Mouse (Mus musculus): Measurements from ENCODE around the gene Lrrc8b. TPM values are rescaled to one million over a fixed set of nuclear protein-coding genes. Genes with fewer than 3 reads are reported as not detected.

Lrrc8b gene
- polyA plus RNA-seq, 1 experiment, result 14.0 TPM

DNA sequence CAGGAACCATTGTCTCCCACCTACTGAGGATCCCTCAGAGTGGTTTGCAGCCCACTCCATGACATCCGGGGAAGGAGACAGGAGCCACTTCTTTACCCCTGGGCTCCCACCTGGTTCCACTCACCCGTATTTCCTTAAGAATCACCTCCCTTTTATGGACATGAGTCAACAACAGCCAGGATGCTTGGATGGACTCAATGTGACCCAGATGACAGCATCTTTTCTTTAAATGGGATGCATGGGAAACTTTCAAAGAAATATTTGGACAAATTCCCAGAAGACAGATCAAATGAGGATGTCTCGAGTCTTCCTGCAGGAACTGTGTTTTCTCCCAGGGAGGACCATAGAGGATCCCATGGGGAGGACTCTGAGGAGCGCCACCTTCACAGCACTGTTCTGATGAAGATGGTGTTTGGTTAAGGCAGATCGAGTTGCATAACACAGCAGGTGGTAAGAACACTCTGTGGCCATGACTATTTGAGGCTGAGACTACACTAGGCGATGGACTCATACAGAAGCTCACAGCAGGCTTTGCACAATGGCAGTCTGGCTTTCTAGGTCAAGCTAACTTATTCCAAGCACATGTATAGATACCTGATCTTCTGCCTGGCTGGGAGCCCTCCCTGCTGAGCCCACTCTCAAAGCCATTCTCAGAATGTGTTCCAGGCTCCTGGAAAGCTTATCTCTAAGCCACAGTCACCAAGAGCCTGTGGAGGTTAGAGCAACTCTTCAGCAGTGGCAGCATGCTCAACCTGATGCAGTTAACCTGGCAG lies 4.9 kb upstream of the Lrrc8b start:
- Histone ChIP-seq H3K9me3 (replicated peaks; ENCODE audit: control insufficient read depth, insufficient read depth, low read length, poor library complexity, severe bottlenecking) (no peaks in the 10 kb centered on the region), H3K27me3 (ENCODE audit: control insufficient read depth, insufficient read depth, low read length, poor library complexity, severe bottlenecking) (no peaks in the 10 kb centered on the region), H3K4me3 (ENCODE audit: low read depth, low read length) (no peak overlapping the region), H3K4me1 (ENCODE audit: control insufficient read depth, insufficient read depth, low read length) (no peaks in the 10 kb centered on the region), H3K27ac (ENCODE audit: insufficient read depth, low read length) (no peak overlapping the region), H3K9ac (ENCODE audit: low read depth, poor library complexity, severe bottlenecking) (no peak overlapping the region), H3K36me3 (ENCODE audit: control insufficient read depth, insufficient read depth, low read length, poor library complexity, severe bottlenecking) (no peaks in the 10 kb centered on the region)
- TF ChIP-seq EP300 (IDR thresholded peaks at IDR 0.05; ENCODE audit: insufficient read depth, low read depth, low read length) (no peak), POLR2A (IDR thresholded peaks at IDR 0.05; ENCODE audit: insufficient read depth, low read length) (no peak), CTCF (IDR thresholded peaks at IDR 0.05; ENCODE audit: low read depth, low read length) (no peak)

DNA sequence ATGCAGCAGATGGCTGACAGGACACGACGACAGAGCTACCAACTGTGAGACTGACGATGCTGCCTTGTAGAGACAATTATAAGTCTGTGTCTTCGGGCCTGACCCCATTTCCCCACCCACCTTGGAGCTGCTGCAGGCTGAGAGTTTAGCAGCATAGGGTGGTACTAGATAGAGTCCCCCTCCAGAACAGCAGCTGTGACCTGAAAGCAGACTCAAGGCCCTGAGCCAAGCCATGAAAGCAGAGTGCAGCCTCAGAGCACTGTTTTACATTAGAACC lies 4.3 kb upstream of the Lrrc8b start:
- TF ChIP-seq POLR2A (IDR thresholded peaks at IDR 0.05; ENCODE audit: insufficient read depth, low read length), result no peak
- no peak for TF ChIP-seq CTCF (IDR thresholded peaks at IDR 0.05; ENCODE audit: low read depth, low read length)
- no peak for TF ChIP-seq EP300 (IDR thresholded peaks at IDR 0.05; ENCODE audit: insufficient read depth, low read depth, low read length)
- Histone ChIP-seq H3K36me3 (ENCODE audit: control insufficient read depth, insufficient read depth, low read length, poor library complexity, severe bottlenecking) (no peaks in the 10 kb centered on the region), H3K27ac (ENCODE audit: insufficient read depth, low read length) (no peak overlapping the region), H3K27me3 (ENCODE audit: control insufficient read depth, insufficient read depth, low read length, poor library complexity, severe bottlenecking) (no peaks in the 10 kb centered on the region), H3K9ac (ENCODE audit: low read depth, poor library complexity, severe bottlenecking) (no peak overlapping the region), H3K4me1 (ENCODE audit: control insufficient read depth, insufficient read depth, low read length) (no peaks in the 10 kb centered on the region), H3K9me3 (replicated peaks; ENCODE audit: control insufficient read depth, insufficient read depth, low read length, poor library complexity, severe bottlenecking) (no peaks in the 10 kb centered on the region), H3K4me3 (ENCODE audit: low read depth, low read length) (no peak overlapping the region)

DNA sequence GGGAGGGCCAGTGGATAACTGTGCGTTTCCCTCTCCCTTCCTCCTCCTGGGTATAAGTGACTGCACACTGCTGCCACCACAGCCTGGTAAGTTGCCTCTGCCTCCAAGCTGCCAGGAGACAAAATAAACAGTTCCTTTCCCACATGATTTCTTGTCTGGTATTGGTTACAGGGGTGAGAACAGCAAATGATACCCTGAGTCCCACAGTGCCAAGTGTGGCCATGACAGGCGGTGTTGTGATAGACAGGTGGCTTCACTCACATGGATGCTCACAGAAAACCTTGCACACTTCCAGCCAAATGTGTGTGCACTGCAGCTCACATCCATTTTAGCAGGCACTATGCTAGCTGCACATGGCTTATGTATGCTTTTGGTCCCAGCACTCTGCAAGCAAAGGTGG lies 3.8 kb upstream of the Lrrc8b start:
- no peak overlapping the region for H3K9ac ChIP-seq (ENCODE audit: low read depth, poor library complexity, severe bottlenecking)
- TF ChIP-seq EP300 (IDR thresholded peaks at IDR 0.05; ENCODE audit: insufficient read depth, low read depth, low read length) (no peak), POLR2A (IDR thresholded peaks at IDR 0.05; ENCODE audit: insufficient read depth, low read length) (no peak), CTCF (IDR thresholded peaks at IDR 0.05; ENCODE audit: low read depth, low read length) (no peak)

DNA sequence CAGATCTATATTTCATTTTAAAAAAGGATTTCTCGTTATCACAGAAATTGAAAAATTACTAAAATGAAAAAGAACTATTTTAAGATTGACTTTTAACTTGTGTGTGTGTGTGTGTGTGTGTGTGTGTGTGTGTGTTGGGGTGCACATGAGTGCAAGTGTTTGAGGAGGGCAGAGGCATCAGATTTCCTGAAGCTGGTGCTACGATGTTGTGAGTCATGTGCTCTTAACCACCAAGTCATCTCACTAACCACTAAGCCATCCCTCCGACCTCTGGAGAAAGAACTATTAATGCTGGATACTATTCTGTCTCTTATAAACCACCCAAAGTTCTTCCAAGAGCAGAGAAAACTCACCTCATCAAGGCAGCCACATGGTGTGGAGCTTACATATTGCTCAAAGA lies 2.9 kb upstream of the Lrrc8b start:
- Histone ChIP-seq H3K27me3 (ENCODE audit: control insufficient read depth, insufficient read depth, low read length, poor library complexity, severe bottlenecking) (no peaks in the 10 kb centered on the region), H3K4me1 (ENCODE audit: control insufficient read depth, insufficient read depth, low read length) (no peaks in the 10 kb centered on the region), H3K9me3 (replicated peaks; ENCODE audit: control insufficient read depth, insufficient read depth, low read length, poor library complexity, severe bottlenecking) (peaks cover 3% of the 10 kb centered on the region; the same call in 1 of the 2 replicates), H3K36me3 (ENCODE audit: control insufficient read depth, insufficient read depth, low read length, poor library complexity, severe bottlenecking) (no peaks in the 10 kb centered on the region), H3K9ac (ENCODE audit: low read depth, poor library complexity, severe bottlenecking) (no peak overlapping the region), H3K4me3 (ENCODE audit: low read depth, low read length) (no peak overlapping the region), H3K27ac (ENCODE audit: insufficient read depth, low read length) (no peak overlapping the region)
- no peak for TF ChIP-seq POLR2A (IDR thresholded peaks at IDR 0.05; ENCODE audit: insufficient read depth, low read length)
- TF ChIP-seq CTCF (IDR thresholded peaks at IDR 0.05; ENCODE audit: low read depth, low read length), result no peak
- TF ChIP-seq EP300 (IDR thresholded peaks at IDR 0.05; ENCODE audit: insufficient read depth, low read depth, low read length), result no peak

More for the DNA sequence above, 3.8 kb upstream of the Lrrc8b start:
- H3K4me1 ChIP-seq (ENCODE audit: control insufficient read depth, insufficient read depth, low read length), result no peaks in the 10 kb centered on the region
- H3K36me3 ChIP-seq (ENCODE audit: control insufficient read depth, insufficient read depth, low read length, poor library complexity, severe bottlenecking), result no peaks in the 10 kb centered on the region
- no peaks in the 10 kb centered on the region for H3K27me3 ChIP-seq (ENCODE audit: control insufficient read depth, insufficient read depth, low read length, poor library complexity, severe bottlenecking)
- H3K27ac ChIP-seq (ENCODE audit: insufficient read depth, low read length), result no peak overlapping the region
- no peak overlapping the region for H3K4me3 ChIP-seq (ENCODE audit: low read depth, low read length)
- H3K9me3 ChIP-seq (replicated peaks; ENCODE audit: control insufficient read depth, insufficient read depth, low read length, poor library complexity, severe bottlenecking), result no peaks in the 10 kb centered on the region

DNA sequence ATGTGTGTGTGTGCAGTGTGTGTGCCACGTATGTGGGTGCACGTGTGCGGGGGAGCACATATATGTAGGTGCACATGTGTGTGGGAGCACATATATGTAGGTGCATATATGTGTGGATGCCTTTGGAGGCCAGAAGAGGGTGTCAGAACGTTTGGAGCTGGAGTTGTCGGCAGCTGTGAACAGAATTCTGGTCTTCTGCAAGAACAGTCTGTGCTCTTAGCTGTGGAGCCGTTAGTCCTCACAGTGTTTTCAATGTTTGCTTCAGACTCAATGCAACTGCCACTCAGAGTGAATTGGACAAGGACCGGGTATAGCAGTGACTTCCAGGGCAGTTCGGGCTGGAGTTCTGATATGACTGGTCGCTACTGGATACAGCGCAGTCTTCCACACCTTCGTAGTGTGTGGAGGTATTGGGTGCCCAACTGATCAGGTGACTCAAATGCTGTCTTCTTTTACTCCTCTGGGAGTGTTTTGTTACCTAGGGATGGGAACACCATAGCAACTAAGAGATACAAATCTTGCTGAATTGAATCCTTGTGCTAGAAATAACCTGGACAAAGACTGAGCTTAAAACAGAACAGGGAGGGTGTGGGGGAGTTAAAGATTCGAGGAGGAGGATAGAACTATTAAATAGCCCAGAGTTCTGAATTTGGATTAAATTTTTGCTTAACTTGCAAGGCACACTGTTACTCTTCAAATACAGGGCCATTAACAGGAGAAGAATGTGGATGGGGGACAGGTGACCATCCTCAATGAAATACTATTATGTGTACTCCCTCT lies 1.0 kb upstream of the Lrrc8b start:
- Histone ChIP-seq H3K4me1 (ENCODE audit: control insufficient read depth, insufficient read depth, low read length) (no peaks in the 10 kb centered on the region), H3K36me3 (ENCODE audit: control insufficient read depth, insufficient read depth, low read length, poor library complexity, severe bottlenecking) (no peaks in the 10 kb centered on the region), H3K27ac (ENCODE audit: insufficient read depth, low read length) (no peak overlapping the region), H3K9me3 (replicated peaks; ENCODE audit: control insufficient read depth, insufficient read depth, low read length, poor library complexity, severe bottlenecking) (peaks cover 8% of the 10 kb centered on the region; the same call in 1 of the 2 replicates), H3K4me3 (ENCODE audit: low read depth, low read length) (no peak overlapping the region), H3K9ac (ENCODE audit: low read depth, poor library complexity, severe bottlenecking) (peak overlapping the region; percentile 84), H3K27me3 (ENCODE audit: control insufficient read depth, insufficient read depth, low read length, poor library complexity, severe bottlenecking) (no peaks in the 10 kb centered on the region)
- TF ChIP-seq POLR2A (IDR thresholded peaks at IDR 0.05; ENCODE audit: insufficient read depth, low read length) (no peak), CTCF (IDR thresholded peaks at IDR 0.05; ENCODE audit: low read depth, low read length) (no peak), EP300 (IDR thresholded peaks at IDR 0.05; ENCODE audit: insufficient read depth, low read depth, low read length) (no peak)
